Mouse (Mus musculus) cerebellum, adult 9-10 months (tissue): Measurements from ENCODE around the gene Kcna5.

ENCODE experiments used
- DNase-seq: peaks from one replicate; pipeline ENCODE4 v3.0.0; 2022

Kcna5 gene

DNA sequence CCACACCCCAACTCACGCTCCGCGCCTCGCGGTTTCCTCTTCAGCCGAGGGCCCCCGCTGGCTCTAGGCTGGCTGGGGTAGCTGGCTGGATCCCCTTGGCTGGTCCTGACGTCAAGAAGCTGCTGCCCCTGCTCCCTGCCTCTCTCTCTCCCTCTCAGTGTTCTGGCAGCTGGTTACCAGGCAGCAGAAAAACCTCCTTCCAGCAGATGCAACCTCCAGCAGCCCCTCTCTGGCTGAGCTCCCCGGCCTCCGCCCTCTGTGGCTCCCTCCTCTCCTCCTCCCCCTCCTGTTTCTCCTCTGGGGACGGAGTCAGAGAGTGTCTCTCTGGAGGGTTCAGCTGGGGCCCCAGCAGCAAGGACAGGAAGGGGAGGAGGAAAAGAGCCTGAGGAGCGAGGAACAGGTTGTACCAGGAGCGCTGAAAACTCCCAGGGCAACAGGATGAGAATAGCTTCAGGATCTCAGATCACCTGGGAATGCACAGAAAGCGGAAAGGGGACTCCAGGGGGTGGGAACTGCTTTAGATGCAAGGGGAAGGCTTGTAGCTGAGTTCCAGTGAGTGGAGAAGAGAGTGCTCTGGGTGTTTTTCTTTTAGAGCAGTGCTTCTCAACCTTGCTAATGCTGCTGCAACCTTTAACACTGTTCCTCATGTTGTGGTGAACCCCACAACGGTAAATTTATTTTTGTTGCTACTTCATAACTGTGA is at the start of gene Kcna5:
Gene Kcna5, minus strand, starts transcription at position 205 of the 703 bp plus-strand sequence.
- DNase-seq: no peak

DNA sequence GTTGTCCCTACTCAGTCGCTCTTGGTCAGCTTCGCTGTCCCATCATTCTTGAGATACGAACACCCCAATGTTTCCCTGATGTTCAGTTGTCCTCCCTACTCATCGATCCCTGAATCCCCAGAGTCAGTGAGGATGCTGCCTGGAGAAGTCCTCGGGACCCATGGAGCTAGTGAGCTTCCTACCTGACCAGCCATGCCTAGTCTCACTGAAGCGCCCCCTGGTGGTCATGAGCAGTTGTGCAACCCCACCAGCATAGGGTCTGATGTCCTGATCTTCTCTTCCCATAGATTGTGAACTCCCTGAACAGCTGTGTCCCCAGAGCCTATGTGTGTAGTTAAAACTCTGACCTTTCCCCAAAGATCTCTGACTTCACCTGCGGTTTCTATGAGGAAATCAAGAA is 47.9 kb upstream of the Kcna5 start:
- peak; percentile 78 for DNase-seq

DNA sequence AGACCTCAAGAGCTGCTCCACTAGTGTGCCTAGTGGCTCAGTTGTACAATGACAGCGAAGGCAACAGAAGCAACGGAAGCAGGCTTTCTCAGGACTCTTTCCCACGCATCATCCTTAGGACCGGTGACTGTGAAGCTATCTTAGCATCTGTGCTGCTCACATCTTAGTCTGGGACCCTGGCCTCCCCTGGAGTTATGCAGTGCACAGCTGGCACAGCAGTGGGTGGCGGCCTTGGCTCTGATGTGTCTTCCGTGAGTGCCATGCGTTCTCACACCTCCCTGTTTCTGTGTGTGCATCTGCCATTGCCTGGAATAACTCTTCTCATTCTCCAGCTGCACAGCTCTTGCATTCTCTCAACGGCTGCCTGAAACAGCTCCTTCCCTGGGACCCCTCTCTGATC is 46.4 kb upstream of the Kcna5 start:
- DNase-seq: no peak

DNA sequence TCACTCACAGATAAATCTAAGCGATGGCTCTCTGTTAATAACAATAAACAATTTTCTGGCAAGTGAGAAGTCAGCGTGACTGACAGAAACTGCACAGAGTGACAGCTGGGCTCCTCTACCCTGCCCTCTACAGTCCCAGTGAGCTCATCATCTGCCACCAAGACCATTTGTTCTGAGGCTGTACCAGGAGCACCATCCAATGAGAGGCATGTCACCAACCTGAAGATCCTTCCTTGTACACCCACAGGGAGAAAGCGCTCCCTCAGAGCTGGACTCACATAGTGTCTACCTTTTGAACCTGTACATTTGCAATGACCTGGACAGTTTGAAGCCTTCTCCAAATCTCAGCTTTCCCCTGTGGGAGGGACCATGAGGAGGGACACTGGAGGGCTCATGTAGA is 45.4 kb upstream of the Kcna5 start:
- peak; percentile 65 for DNase-seq

DNA sequence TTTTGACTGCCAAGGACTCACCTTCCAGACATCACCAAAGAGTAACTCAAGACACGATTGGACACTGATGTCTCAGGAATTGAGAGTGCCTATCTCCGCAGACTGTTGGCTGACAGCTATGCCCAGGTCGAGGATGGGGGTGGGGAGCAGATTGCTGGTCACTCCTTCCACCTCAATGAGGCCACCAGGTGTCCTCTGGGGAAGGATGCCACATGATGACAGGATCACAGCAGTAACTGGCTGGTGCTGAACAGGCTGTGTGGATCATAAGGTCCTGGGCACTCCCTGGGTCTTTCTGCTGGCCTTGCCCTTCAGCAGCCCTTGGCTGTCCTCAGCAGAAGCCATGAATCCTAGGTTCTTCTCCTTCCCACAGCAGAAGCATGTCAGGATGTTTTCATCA is 42.2 kb upstream of the Kcna5 start:
- DNase-seq: peak; percentile 91

DNA sequence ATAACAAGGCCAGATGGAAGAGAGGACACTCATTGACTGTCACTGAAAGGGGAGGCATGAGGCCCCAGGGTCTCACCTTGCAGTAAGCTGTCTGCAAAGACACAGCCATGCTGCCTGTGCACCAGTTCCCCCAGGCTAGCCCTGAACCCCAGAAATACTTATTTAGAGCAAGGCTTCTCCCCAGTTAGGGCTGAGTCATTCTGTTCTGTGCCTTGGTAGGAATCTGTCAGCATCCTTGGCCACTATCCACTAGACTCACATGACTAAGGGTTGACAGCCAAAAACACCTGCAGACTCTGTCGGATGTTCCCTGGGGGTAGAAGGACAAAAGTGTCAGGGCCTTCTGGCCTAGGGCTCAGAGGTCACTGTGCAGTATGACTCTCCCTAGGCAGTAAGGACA is 41.4 kb upstream of the Kcna5 start:
- peak; percentile 70 for DNase-seq

DNA sequence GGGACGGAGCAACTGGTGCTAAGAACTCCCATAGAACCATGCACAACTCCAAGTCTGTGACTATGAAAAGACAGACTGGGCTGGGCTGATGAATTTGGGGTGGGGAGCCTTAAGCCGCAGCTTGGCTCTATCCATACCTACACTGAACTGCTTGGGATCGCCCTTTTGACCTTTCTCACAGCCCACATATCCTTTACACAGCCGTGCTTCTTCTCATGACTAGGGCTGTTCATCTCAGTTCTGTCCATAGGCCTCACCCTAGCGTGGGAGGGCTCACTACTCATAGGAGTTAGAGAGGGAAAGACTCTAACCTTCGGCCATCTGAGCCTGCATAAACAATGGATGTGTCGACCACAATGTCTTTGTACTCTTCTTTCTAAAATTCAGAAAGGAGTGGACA is 39.6 kb upstream of the Kcna5 start:
- no peak for DNase-seq

DNA sequence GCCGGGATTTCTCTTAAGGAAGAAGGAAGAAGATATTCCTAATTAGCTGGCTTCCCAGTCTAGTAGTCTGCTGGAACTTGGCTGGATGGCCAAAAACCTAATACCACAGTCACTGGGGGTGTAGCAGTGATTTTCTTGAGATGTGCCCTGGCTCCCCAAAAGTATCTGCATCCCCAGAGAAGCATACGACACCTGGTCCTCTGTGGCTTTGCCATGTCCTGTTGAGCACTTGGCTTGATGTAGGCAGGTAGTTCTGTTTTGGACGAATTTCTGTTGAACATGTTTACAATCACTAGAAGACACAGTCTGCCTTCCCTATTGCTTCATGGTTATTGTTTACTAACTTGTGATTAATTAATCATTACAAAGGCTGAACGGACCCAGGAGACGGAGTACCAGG is 37.8 kb upstream of the Kcna5 start:
- peak; percentile 66 for DNase-seq

DNA sequence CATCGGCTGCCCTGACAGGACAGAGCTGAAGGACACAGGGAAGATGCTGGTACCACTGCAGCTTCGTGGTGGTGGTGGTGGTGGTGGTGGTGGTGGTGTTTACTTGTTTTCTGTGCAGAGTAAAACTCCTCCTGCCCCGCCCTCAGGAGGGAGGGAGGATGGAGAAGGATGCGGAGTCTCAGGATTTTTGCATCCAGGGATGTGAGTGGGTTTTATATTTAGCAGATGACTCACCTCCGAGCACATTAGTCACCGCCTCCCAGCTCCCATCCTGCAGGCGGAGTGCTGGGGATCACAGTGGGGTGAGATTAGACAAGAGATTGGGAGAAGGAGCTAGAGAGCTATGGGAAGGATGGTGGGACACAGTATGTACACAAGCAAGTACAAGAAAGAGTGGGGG is 34.6 kb upstream of the Kcna5 start:
- peak; percentile 83 for DNase-seq

DNA sequence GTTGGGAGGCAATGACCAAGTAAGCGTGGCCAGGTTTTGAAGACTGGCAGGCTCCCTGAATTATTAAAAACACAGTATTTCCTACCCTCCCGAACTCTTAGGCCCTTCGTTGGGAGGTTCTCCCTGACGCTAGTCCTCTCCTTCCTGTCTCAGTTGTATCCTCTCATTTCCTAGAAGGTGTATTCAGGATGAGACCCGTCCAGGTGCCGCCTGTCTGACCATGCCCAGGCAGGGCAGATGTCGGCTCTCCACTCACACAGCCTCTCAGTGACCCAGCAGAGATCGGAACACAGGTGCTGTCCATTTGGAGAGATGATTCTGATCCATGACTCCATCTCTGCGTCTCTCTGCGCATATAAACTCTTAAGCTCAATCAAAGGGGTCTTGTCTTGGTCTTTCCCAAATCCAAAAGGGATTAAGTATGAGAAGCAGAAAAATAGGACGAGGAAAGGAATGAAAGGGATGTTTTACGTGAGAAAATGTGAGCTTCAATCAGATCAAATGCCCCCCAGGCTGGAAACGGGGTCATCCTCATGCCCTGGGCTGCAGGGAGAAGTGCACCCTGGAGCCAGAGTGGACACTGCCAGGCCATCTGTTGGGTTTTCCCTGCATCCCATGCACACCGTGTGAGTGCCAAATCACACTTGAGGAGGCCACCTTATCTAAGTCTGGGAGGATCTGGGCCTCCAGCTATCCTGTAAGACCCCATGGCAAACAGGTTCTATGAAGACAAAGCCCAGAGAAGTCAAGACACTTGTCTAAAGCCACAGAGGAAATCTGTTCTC is 33.0 kb upstream of the Kcna5 start:
- DNase-seq: peak; percentile 84

DNA sequence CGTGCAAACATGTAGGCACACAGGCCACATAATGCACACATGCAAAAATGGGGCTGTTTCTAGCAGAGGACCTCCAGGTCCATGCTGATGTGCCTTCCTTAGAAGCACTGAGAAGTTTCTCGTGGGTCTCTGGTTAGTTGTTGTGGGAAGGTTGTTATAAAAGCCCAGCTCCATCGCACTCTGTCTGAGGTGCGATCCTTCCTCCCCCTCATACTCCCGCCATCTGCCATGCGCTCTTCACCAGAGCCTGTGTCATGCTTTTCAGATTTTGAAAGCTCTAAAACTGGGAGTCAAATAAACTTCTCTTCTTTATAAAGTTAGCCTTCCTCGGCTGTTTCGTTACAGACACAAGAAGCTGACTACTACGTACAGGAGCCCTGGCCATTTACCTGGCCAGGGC is 32.1 kb upstream of the Kcna5 start:
- no peak for DNase-seq

DNA sequence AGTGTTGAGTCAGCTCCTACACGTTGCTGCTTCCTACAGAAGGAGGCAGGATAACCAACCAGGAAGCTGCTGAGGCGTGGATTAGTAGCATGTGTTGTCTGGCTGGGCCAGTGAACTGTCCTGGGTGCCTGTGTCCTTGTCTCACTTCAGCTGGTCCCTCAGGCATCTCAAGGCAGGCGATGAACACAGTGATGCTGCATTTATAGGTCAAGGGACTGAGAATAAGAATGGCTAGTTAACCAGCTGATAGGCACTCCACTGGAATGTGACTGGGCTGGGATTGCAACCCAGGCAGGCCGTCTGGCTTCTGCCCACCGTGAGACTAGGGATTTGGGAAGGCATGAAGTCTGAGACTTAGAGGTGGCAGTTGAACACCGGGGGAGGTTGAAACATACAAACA is 29.2 kb upstream of the Kcna5 start:
- DNase-seq: peak; percentile 43

DNA sequence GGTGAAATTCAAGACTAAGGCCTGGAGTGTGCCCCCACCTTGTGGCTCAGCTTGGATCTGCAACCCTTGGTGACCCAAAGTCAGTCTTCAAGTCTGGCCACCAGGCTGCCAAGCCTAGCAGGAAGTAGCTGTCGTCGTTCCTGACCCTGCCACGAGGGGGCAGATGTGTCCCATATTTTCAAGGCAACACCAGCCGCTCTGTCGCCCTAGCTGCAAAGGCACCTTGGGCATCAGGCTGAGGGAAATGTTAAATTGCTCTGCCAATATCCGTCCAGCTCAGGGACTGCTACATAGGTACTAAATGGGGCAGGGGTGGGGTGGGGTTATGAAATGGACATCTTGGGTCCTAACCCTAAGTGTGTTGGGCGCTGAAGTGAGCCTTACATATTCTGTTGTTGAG is 28.7 kb upstream of the Kcna5 start:
- DNase-seq: peak; percentile 98

DNA sequence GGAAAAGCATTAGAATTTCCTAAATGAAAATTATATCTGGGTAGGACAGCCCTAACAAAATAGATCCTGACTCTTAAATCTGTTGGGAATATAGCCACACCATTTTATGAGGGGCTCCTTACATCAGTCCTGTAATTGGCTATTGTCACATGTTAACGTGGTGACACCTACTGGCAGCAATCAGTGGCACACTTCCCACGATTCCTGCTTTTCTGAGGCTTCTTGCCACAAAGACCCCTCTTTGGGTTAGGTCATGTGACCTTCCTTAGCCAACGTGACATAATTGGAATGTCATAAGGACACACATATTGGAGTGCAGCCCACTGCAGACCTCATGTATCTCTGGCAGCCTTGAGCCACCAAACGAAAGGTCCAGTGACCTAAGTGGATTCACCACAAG is 26.5 kb upstream of the Kcna5 start:
- no peak for DNase-seq

DNA sequence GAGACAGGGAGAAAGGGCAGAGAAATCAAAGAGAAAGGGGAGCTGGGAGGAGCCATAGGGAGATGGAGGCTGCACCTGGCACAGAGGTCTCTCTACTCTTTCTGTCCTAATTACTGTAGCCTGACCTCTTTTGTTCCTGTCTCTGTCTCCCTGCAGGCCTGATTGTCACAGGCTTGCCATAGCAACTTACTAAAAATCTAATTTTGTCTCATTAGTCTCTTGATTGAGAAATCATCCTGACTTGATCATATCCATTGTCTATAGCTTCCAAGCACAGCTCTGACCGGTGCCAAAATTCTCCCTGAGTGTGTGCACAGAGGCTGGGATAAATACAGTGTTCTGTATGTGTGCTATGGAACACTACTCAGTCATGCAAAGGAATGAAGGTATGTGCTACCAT is 25.5 kb upstream of the Kcna5 start:
- no peak for DNase-seq

DNA sequence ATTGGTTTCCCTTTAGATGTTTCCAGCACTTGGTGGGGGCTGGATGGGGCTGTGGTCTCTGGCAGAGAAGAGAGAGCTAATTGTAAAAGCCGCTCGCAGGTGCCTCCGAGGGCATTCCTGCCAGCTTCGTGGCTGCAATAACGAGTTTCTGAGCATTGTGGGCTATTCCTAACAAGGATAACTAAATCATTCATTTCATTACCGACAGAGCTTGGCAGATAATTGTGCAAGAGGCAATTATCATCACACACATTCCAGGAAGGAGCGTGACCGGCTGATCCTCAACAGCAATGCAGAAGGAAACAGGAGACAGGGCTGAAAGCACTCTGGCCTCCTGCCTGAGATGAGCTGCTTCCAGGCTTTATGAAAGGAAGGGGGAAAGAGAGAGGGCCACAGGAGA is 24.8 kb upstream of the Kcna5 start:
- no peak for DNase-seq

DNA sequence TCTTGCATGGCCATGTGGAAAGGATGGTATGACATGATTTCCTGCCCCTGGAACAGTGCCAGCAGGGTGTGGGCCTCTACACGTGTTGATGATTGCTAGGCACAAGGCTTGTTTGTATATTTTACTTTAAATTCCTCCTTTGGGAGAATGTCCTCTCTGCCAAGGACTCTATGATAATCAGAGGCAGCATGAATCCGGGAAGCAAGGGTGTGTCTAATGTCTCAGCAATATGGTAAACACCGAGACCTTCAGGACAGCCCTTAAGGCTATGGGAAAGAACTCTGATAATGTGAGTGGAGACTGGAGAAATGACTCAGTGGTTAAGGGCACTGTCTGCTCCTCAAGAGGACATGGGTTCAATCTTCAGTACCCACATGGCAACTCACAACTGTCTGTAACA is 23.1 kb upstream of the Kcna5 start:
- no peak for DNase-seq

DNA sequence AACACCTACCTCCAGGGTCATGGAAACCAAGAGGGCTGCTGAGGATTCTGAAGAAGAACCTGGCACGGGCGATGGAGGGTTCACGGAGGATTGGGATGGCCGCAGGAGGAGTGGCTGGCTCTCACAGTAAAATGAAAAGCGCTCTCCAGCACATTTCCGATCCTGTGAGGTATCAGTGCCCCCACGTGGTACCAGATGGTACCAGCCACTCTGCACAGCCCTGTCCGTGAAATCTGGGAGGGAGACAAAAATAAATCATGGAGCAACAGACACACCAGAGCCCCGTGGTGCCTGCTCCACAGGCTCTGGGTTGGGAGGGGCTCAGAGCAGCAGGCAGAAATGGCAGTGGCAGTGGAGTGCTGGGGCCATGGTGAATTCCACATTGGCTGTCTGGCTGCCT is 18.6 kb upstream of the Kcna5 start:
- DNase-seq: peak; percentile 85

DNA sequence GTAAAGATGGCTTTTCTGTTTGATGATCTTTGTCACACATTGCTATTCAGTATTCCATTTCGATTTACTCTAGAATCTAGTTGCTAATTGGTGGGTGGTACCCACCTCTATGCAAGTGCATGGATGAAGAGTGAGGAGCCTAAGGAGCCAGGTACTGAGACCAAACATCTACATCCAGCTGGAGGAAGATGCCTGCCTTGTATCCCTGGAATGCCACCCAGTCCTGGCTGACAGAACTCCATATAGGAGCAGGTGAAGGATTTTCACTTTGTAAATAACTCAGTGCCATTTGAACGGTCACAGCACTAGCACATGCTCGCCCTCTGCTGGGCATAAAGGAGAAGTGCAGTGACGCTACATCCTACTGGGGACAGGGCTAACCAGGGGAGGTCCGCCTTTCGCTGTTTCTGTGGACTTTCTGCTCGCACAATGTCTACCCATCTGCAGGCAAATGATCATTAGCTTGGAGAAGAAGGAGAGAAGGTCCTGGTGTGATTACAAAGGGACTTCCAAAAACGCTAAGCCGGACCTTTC is 16.7 kb upstream of the Kcna5 start:
- DNase-seq: peak; percentile 71

DNA sequence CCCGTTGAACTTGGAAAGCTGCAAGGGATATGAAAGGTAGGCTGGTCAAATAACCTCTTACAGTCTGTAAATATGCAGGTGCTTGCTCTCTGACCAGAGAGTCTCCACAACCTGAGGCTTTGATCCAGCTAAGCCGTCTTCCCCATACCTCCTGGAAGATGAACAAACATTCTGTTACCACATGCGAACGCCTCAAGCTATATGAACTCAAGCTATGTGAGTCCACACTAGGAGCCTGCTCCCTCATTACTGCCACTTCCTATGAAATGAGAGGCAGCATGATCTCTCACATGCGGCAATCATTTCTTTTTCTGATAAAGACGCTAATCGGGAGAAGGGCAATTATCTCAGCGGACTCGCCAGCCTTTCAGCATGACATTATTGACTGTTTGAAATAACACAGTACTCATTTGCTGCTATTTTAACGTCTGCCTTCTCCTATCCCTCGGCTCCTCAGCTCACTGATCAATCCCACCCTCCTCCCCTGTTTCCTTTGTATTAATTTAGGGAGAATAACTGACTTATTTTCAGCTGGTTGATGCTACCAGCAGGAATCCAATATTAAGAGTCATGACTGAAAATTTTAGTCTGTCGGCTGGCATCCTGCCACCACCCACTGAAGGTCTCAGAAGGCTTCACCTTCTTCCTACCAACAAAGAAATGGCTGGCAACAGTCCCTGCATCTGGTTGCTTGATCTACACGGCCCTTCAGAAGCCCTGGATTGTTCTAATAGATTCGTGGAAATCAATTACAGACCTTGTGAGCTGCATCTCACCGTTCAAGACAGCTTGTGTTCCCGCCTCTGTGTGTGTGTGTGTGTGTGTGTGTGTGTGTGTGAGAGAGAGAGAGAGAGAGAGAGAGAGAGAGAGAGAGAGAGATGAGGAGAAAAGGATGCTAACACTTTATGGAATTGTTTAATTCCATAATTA is 9.2 kb upstream of the Kcna5 start:
- no peak for DNase-seq

DNA sequence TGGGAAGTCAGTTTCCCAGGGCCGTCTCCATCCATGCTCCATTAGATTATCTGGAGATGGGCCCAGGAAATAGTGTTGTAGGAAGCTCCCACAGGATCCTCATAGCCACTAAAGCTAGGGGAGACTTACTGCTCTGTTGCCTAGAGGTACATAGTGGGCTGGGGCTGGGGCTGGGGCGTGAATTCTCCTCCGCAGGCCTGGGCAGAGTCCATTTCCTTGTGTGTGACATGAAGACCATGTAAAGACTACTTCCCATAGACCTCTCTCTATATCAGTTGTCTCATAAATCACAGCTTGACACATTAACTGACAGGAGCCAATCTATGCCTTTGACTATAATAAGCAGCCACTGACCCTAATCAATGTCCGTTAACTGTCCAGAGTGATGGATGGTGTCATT is 7.5 kb upstream of the Kcna5 start:
- DNase-seq: no peak

DNA sequence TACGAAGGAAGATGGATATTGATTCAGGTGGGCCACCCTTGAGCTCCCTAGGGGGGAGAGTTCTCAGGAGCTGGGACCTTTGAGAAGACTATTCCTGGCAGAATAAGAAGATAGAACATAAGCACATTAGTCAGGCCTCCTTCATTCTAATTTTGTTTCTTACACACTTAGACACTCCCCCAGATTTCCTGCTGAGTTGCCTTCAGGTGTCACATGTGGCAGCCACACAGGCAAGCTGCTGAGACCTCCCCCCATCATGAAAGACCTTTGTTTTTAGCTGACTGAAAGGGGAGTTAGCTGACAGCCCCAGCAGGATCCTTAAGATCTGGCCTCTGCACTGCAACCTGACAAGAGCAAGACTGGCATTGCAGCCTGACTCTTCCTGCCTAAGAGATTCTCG is 2.3 kb upstream of the Kcna5 start:
- no peak for DNase-seq

DNA sequence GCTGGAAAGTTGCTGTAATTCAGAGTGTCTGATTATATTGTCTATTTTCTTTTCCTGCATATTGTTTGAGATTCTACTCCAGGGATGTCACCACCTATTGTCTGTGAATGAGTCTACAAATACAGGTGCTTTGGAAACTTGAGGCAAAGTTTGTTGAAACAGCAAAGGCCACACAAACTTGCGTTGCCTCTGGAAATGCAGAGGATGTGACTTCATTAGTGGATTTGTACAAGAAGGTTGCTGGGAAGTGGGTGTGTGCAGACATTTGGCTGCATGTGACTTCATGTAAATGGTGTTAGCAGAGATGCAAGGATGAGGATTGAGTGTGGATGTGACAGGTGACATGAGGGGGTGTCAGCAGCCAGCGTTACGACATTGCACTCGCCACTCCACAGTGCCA is 1.7 kb upstream of the Kcna5 start:
- no peak for DNase-seq
